ENCODE assay signal across 23 mouse cellular contexts in the genomic region with DNA sequence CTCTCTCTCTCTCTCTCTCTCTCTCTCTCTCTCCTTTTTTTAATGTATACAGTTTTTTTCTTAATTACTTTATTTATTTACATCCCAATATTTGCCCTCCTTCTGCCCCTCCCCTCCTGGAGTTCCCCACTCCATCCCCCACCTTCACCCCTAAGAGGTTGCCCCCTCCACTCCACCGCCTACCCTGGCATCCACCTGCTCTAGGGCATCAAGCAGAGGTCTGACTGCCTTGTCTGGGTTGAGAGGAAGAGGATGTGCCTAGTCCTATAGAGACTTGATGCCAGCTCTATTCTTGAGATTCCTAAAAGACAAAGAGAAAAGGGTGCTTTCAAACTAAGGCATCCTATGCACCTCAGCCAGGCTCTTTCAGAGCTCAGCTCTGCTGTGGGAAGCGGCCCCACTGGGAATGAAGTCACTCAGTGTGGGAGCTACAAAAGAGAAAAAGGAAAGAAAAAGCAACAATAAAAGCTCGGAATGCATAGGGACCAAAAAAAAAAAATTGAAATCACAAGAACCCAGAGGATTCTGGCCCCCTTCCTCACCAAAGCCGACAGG.
A peak's percentile ranks its signal among the peaks of the same experiment; 100 is the strongest.
DNase-seq lines count a peak whose midpoint lies in the region; ATAC-seq and TF ChIP-seq lines count a peak whose summit lies in the region.
"Had no signal": no experiment of that assay in that cellular context is flagged by ENCODE, and none has a peak within 500 bp of the region (broad histone marks: within the 10 kb centered on the region; RNA-seq: fewer than 3 reads in every experiment).

No protein-coding gene starts in this region.

- ATAC-seq in forebrain, embryonic 13.5 days: peak; percentile 68; the same call in 1 of the 2 replicates
- ATAC-seq in forebrain, embryonic 11.5 days (replicated peaks; ENCODE audit: low FRiP score): no peak
- 0 out of 2 replicates have a peak, but pooled peaks have one; percentile 56 for ATAC-seq in midbrain, embryonic 15.5 days (replicated peaks)
- ATAC-seq in forebrain, embryonic 14.5 days: 0 out of 2 replicates have a peak, but pooled peaks have one; percentile 52
- ATAC-seq in forebrain, postnatal 0 days: peak; percentile 32; the same call in 1 of the 2 replicates
- ATAC-seq: activated CD4-positive, CD25-positive, alpha-beta regulatory T cell, adult 4 months; intestine, embryonic 15.5 days; Patski had no signal

- no peak overlapping the region for H3K27ac ChIP-seq in forebrain, embryonic 13.5 days
- no peak overlapping the region for H3K27ac ChIP-seq in forebrain, embryonic 11.5 days (ENCODE audit: low read depth, low read length)
- no peak overlapping the region for H3K27ac ChIP-seq in midbrain, embryonic 15.5 days
- no peak overlapping the region for H3K27ac ChIP-seq in midbrain, embryonic 10.5 days (replicated peaks)
- no peak overlapping the region for H3K27ac ChIP-seq in forebrain, embryonic 14.5 days (ENCODE audit: low read depth, low read length)
- H3K27ac ChIP-seq in forebrain, postnatal 0 days (ENCODE audit: low read depth, low read length): no peak overlapping the region
- H3K27ac ChIP-seq: embryonic facial prominence, embryonic 15.5 days; heart, embryonic 10.5 days; hindbrain, embryonic 13.5 days; intestine, embryonic 15.5 days had no signal

- H3K4me3 ChIP-seq in forebrain, embryonic 13.5 days: no peak overlapping the region
- H3K4me3 ChIP-seq in forebrain, embryonic 11.5 days (ENCODE audit: low read depth, low read length): no peak overlapping the region
- H3K4me3 ChIP-seq in midbrain, embryonic 15.5 days: no peak overlapping the region
- no peak overlapping the region for H3K4me3 ChIP-seq in midbrain, embryonic 10.5 days
- no peak overlapping the region for H3K4me3 ChIP-seq in forebrain, embryonic 14.5 days (ENCODE audit: low read depth, low read length)
- H3K4me3 ChIP-seq in forebrain, postnatal 0 days (ENCODE audit: low read depth, low read length): no peak overlapping the region
- H3K4me3 ChIP-seq: embryonic facial prominence, embryonic 15.5 days; erythroblast, embryonic 14.5 days; heart, embryonic 10.5 days; hindbrain, embryonic 13.5 days; intestine, embryonic 15.5 days had no signal

- no peaks in the 10 kb centered on the region for H3K27me3 ChIP-seq in forebrain, embryonic 13.5 days
- no peaks in the 10 kb centered on the region for H3K27me3 ChIP-seq in forebrain, embryonic 11.5 days (ENCODE audit: control insufficient read depth, insufficient read depth, low read length)
- H3K27me3 ChIP-seq in midbrain, embryonic 15.5 days (replicated peaks): no peaks in the 10 kb centered on the region
- no peaks in the 10 kb centered on the region for H3K27me3 ChIP-seq in midbrain, embryonic 10.5 days (ENCODE audit: low read depth, poor library complexity, severe bottlenecking)
- H3K27me3 ChIP-seq in forebrain, embryonic 14.5 days (replicated peaks; ENCODE audit: control insufficient read depth, insufficient read depth, low read length): no peaks in the 10 kb centered on the region
- no peaks in the 10 kb centered on the region for H3K27me3 ChIP-seq in forebrain, postnatal 0 days (ENCODE audit: insufficient read depth, low read length)
- H3K27me3 ChIP-seq: CH12.LX; embryonic facial prominence, embryonic 15.5 days; hindbrain, embryonic 13.5 days; intestine, embryonic 15.5 days had no signal

- DNase-seq in forebrain, embryonic 11.5 days (ENCODE audit: low spot score): no peak
- no peak for DNase-seq in midbrain, embryonic 10.5 days (ENCODE audit: low spot score)
- DNase-seq in forebrain, embryonic 14.5 days (ENCODE audit: low spot score): no peak
- no peak for DNase-seq in forebrain, postnatal 0 days
- no peak for DNase-seq in layer of hippocampus, adult 8-10 months (ENCODE audit: low spot score in 2 of 2)
- DNase-seq: adrenal gland, postnatal 14 days; cerebellum, adult 18-20 months; cerebellum, adult 9-11 months; cerebellum, postnatal 36 days; gastrocnemius, postnatal 10 days; heart, adult 18-20 months; heart, postnatal 10 days; heart, postnatal 4 days had no signal

- TF ChIP-seq CTCF in forebrain, postnatal 0 days (IDR thresholded peaks at IDR 0.05; ENCODE audit: low read depth): no peak

- no peak overlapping the region for H3K9ac ChIP-seq in forebrain, embryonic 13.5 days
- H3K9ac ChIP-seq in forebrain, embryonic 11.5 days (ENCODE audit: low read length): no peak overlapping the region
- no peak overlapping the region for H3K9ac ChIP-seq in midbrain, embryonic 15.5 days
- H3K9ac ChIP-seq in forebrain, embryonic 14.5 days (ENCODE audit: low read length): no peak overlapping the region
- H3K9ac ChIP-seq in forebrain, postnatal 0 days: peak overlapping the region; percentile 1; the same call in 1 of the 2 replicates
- H3K9ac ChIP-seq: embryonic facial prominence, embryonic 15.5 days; hindbrain, embryonic 13.5 days; intestine, embryonic 15.5 days had no signal

- 32% methylated on average over 4 of the region's 4 CpGs for WGBS in forebrain, embryonic 13.5 days
- 62% methylated on average over 4 of the region's 4 CpGs for WGBS in forebrain, embryonic 11.5 days
- WGBS in midbrain, embryonic 15.5 days: 55% methylated on average over 4 of the region's 4 CpGs
- 73% methylated on average over 4 of the region's 4 CpGs for WGBS in midbrain, embryonic 10.5 days
- 50% methylated on average over 4 of the region's 4 CpGs for WGBS in forebrain, embryonic 14.5 days
- 35% methylated on average over 4 of the region's 4 CpGs for WGBS in forebrain, postnatal 0 days

- H3K9me3 ChIP-seq in forebrain, embryonic 13.5 days (replicated peaks): no peaks in the 10 kb centered on the region
- H3K9me3 ChIP-seq in forebrain, embryonic 11.5 days (ENCODE audit: control insufficient read depth, low read length): no peaks in the 10 kb centered on the region
- H3K9me3 ChIP-seq in midbrain, embryonic 15.5 days: no peaks in the 10 kb centered on the region
- no peaks in the 10 kb centered on the region for H3K9me3 ChIP-seq in midbrain, embryonic 10.5 days (replicated peaks)
- H3K9me3 ChIP-seq in forebrain, embryonic 14.5 days (replicated peaks; ENCODE audit: control insufficient read depth, low read length): no peaks in the 10 kb centered on the region
- no peaks in the 10 kb centered on the region for H3K9me3 ChIP-seq in forebrain, postnatal 0 days (ENCODE audit: low read length)
- H3K9me3 ChIP-seq: embryonic facial prominence, embryonic 15.5 days; heart, embryonic 10.5 days; hindbrain, embryonic 13.5 days; intestine, embryonic 15.5 days had no signal

- H3K36me3 ChIP-seq in forebrain, embryonic 13.5 days (ENCODE audit: poor library complexity, severe bottlenecking): no peaks in the 10 kb centered on the region
- H3K36me3 ChIP-seq in forebrain, embryonic 11.5 days (ENCODE audit: control insufficient read depth, insufficient read depth, low read length): no peaks in the 10 kb centered on the region
- H3K36me3 ChIP-seq in midbrain, embryonic 15.5 days (replicated peaks): no peaks in the 10 kb centered on the region
- H3K36me3 ChIP-seq in midbrain, embryonic 10.5 days: no peaks in the 10 kb centered on the region
- H3K36me3 ChIP-seq in forebrain, embryonic 14.5 days (ENCODE audit: control insufficient read depth, insufficient read depth, low read length): no peaks in the 10 kb centered on the region
- no peaks in the 10 kb centered on the region for H3K36me3 ChIP-seq in forebrain, postnatal 0 days (ENCODE audit: insufficient read depth)
- H3K36me3 ChIP-seq: embryonic facial prominence, embryonic 15.5 days; heart, embryonic 10.5 days; hindbrain, embryonic 13.5 days; intestine, embryonic 15.5 days had no signal

- H3K4me1 ChIP-seq in forebrain, embryonic 13.5 days: peaks cover 6% of the 10 kb centered on the region; the same call in 1 of the 2 replicates
- H3K4me1 ChIP-seq in forebrain, embryonic 11.5 days (replicated peaks; ENCODE audit: control insufficient read depth, insufficient read depth, low read length): no peaks in the 10 kb centered on the region
- H3K4me1 ChIP-seq in midbrain, embryonic 15.5 days: peaks cover 4% of the 10 kb centered on the region; the same call in 1 of the 2 replicates
- H3K4me1 ChIP-seq in midbrain, embryonic 10.5 days: 0 out of 2 replicates have a peak, but pooled peaks cover 5% of the 10 kb centered on the region
- 0 out of 2 replicates have a peak, but pooled peaks cover 2% of the 10 kb centered on the region for H3K4me1 ChIP-seq in forebrain, embryonic 14.5 days (ENCODE audit: control insufficient read depth, insufficient read depth, low read length)
- no peaks in the 10 kb centered on the region for H3K4me1 ChIP-seq in forebrain, postnatal 0 days (ENCODE audit: insufficient read depth)
- H3K4me1 ChIP-seq: embryonic facial prominence, embryonic 15.5 days; intestine, embryonic 15.5 days had no signal

- H3K4me2 ChIP-seq in forebrain, embryonic 13.5 days: no peak overlapping the region
- no peak overlapping the region for H3K4me2 ChIP-seq in forebrain, embryonic 11.5 days (ENCODE audit: low read depth, low read length, severe bottlenecking)
- H3K4me2 ChIP-seq in midbrain, embryonic 15.5 days: no peak overlapping the region
- no peak overlapping the region for H3K4me2 ChIP-seq in forebrain, embryonic 14.5 days (ENCODE audit: low read length)
- H3K4me2 ChIP-seq in forebrain, postnatal 0 days (ENCODE audit: low read depth): no peak overlapping the region
- H3K4me2 ChIP-seq: embryonic facial prominence, embryonic 15.5 days; hindbrain, embryonic 13.5 days; intestine, embryonic 15.5 days had no signal
